Mouse (Mus musculus) megakaryocyte, adult 5-6 weeks (primary cell): Measurements from ENCODE around the gene Nfkbiz. TPM values are rescaled to one million over a fixed set of nuclear protein-coding genes. Genes with fewer than 3 reads are reported as not detected.
A peak's percentile ranks its signal among the peaks of the same experiment; 100 is the strongest.
"Not testable (repeated sequence)": the region's sequence is repeated elsewhere in the genome, so short reads cannot be mapped to it uniquely, and the experiment has no call there.

ENCODE experiments used
- ATAC-seq: 2 replicates; pipeline ENCODE4 v1.8.0; 2016; ENCODE audit warnings: mild to moderate bottlenecking, inconsistent platforms; ENCODE audit not compliant: poor library complexity, severe bottlenecking
- total RNA-seq, 2 experiments: library from RNA; stranded (forward) in 1 of 2; stranded (reverse) in 1 of 2; fragments of 153-499, 151-499 nt in 1 of 2; fragments of 221-1000, 200-1000 nt in 1 of 2; gene quantifications; 2 replicates each; pipeline versions ENCODE4 v1.2.3 to v1.2.4; 2015 to 2017

The Nfkbiz gene
- total RNA-seq (2015) = 33.3 and 44.9 TPM in 2 replicates
- total RNA-seq (2017) = 31.2 and 32.7 TPM in 2 replicates

DNA sequence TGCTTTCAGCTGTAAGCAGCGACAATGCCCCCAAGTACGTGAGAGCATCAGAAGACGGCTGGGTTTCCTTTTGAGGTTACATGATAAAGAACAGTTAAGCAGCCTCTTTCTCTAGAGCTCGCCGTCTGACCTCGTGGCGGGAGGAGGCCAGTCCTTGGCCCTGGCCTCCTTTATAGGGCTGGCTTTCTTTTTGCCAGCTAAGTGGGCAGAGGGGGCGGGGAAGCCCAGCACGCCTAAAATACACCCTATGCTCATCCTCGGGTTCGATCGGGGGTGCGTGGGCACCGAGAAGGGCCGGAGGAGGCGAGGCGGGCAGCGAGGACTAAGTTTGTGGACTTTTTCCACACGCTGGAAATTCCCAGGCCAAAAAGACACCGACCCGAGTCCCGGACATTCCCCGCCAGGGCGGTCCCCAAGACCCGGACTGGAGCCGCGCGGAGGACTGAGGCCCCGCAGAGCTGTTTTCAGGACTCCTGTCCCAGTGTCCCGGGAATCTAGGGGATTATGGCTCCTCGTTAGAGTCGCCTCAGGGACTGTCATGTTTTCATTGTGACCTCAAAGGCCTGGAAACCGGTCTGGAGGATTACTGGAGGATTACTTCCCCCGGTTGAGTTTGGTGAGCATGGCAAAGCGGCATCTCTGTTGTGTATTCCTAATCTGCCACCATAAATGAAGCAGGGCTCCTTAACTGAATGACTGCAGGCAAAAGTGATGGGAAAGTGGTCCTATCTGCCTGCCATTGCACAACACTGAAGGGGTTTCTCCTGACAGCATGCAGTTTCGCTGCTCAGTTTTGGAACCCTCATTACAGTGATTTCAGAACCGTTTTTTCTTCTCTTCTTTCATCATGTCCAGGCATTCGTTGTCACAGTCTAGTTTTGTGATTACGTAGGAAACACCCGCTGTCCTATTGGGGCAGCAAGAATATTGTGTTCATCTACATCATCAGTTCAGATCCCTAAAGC lies at the start of gene Nfkbiz:
TSS of gene Nfkbiz (minus strand) at position 390 of the 965 bp plus-strand sequence.
- ATAC-seq = peak; percentile 72

DNA sequence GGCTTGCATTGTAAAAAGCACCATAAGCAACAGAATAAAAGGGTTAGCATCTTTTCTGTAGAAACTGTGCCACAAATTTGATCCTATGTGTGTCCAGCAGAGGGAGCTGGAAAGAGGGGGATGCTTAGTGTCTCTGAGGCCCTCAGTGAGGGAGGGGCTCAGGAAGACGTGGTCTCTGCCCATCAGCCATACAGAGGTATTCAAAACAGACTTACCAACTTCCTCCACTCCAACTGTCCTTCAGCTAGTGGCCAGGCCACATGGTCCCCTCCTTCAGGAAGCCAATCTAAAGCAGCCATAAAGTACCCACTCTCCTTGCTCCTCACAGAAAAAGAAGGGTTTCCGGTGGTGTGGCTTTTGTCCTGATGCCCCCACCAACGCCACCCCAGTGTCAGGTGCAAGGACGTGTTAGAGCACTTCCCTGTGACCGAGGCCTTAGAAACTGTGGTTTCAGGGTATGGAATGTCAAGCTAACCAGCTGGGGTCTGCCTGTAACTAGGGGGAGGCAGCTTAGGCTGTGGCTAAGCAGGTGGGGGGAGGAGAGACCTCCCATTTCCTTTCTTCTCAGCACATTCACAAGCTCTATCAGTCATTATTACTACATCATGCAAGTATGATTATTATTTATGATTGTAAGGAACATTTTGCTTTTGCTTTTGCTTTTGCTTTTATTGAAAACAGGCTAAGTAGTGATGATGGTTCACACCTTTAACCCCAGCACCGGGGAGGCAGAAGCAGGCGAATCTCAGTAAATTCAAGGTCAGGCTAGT lies 49.3 kb upstream of the Nfkbiz start:
- ATAC-seq = peak; percentile 61

DNA sequence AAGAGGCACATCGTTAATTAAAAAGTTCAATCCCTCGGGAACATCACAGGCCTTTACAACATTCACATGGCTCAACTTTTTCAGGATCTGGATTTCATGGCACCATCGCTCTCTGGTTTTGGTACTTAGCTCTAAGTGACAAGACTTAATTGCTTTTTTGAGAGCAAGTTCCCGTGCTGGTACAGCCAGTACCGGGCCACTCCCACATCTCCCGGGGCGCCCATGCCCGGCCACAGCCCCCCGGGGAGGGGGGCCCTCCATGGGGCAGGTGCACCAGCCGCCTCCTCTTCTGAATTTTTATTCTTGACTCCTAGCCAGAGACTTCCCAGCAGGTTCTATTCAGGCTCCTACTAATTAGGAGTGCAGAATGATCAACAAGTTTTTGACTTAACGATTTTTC lies 45.5 kb upstream of the Nfkbiz start:
- no peak for ATAC-seq

- peak; percentile 30; the same call in 1 of the 2 replicates for ATAC-seq
Measured at GRCm38 (mm10) chr16:55876025-55876424, 37.3 kb upstream of the Nfkbiz start.

- no peak for ATAC-seq
Measured at GRCm38 (mm10) chr16:55863832-55864231, 25.1 kb upstream of the Nfkbiz start.

- ATAC-seq = peak; percentile 98
Measured at GRCm38 (mm10) chr16:55863149-55863815, 24.6 kb upstream of the Nfkbiz start.

DNA sequence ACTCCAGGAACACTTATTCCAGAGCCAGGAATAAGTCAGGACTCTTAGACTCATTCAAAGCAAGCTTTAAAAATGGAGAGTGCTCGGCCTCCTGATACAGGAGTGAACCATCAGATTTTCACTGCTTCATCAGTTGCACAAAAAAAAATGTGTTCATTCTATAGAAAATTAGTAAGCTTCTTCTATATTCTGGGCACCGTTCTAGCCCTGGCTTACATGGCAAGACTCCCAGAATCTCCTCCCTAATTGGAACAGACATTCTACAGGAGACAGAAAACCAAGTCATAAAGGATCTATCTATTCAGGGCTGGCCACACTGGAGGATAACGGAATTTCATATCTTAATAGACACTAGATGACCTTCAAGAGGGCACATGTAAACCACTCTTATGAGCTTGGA lies 22.4 kb upstream of the Nfkbiz start:
- ATAC-seq = no peak

DNA sequence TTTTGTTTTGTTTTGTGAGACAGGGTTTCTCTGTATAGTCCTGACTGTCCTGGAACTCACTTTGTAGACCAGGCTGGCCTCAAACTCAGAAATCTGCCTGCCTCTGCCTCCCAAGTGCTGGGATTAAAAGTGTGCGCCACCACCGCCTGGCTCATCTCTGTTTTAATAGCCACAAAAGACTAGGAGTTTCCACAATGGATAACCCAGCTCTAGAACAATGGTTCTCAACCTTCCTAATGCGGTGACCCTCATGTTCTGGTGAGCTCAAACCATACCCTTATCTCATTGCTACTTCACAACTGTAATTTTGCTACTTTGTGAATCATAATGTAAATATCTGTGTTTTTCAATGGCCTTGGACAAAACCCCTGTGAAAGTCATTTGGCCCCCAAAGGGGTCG lies 20.7 kb upstream of the Nfkbiz start:
- not testable (repeated sequence) for ATAC-seq

DNA sequence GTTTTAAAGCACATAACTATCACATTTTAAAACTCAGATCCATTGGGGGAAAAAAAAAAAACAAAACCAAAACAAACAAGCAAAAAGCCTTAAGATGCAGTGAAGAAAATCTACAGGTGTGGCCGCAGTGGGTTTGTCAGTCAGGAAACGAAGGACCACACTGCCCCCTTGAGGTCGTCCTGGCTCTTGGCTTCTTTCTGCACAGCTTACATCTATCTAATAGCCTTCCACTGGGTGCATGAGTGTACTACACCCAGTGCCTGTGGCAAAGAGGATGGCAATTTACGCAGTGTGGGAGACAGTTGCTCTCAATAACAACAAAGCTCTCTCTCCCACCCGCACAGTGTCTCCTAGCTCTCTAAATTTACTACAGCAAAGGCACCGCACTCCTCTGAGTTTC lies 19.8 kb upstream of the Nfkbiz start:
- peak; percentile 90 for ATAC-seq

GRCm38 (mm10) chr16:55852943-55853727 lies 14.4 kb upstream of the Nfkbiz start:
- ATAC-seq = peak; percentile 95

- no peak for ATAC-seq
Measured at GRCm38 (mm10) chr16:55852515-55852914, 13.8 kb upstream of the Nfkbiz start.

DNA sequence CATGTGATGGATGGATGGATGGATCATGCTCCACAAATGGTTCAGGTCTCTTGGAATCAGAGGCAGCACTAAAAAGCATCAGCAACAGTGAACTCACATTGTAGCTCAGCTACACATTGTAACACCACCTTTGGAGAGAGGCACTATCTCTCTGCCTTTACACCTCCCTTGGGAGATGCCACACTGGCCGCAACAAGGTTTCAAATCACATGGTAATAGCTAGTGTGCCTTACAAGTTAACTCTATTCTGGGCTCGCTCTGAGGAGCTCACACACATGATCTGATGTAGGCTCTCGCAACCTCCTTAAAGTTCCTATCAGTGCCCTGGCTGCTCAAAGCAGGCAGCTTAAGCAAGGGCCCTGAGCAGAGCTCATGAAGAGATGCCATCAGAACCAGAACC lies 11.8 kb upstream of the Nfkbiz start:
- ATAC-seq = no peak

- ATAC-seq = no peak
Measured at GRCm38 (mm10) chr16:55847679-55848078, 9.0 kb upstream of the Nfkbiz start.

- ATAC-seq = no peak
Measured at GRCm38 (mm10) chr16:55844847-55845246, 6.1 kb upstream of the Nfkbiz start.

GRCm38 (mm10) chr16:55843919-55844318 lies 5.2 kb upstream of the Nfkbiz start:
- no peak for ATAC-seq

DNA sequence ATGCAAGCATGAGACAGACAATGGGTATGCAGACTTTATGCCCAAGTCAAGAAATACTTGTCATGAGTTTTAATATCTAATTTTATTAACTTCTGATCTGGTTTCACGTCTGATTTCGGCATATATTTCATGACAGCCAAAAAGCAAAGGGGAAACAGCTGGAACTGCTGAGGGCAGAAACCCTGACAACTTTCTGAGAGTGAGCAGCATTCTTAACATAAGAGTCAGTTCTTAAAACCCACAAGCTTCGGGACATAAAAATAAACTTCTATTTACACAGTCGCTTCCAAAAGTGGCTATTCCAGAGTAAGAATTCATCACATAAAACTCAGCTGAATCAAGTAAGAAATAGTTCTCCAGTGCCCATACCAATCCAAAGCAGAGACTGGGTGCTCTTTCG lies 4.4 kb upstream of the Nfkbiz start:
- ATAC-seq = no peak

- ATAC-seq = no peak
Measured at GRCm38 (mm10) chr16:55841506-55841905, 2.8 kb upstream of the Nfkbiz start.

DNA sequence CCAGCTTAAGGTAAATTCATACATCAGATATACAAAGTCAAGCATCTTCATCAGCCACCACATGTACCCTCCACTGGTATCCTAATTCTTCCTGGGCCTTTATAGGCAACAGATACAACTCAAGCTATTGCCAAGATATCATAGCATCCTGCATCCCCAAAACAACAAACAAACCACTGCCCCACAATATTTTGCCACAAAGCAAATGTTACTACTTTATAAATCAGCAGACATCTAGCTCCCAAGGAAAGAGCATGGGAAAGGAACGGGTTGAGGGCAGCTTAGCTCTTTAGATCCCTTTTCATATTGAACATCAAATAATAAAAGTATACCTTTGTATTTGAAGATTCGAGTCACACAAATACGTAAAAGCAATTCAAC lies 580 bp downstream of the Nfkbiz start:
- ATAC-seq = no peak

GRCm38 (mm10) chr16:55837653-55838052 lies 1.0 kb downstream of the Nfkbiz start:
- ATAC-seq = not testable (repeated sequence)

GRCm38 (mm10) chr16:55837168-55837567 lies 1.5 kb downstream of the Nfkbiz start:
- ATAC-seq = no peak
